Mouse (Mus musculus) adrenal gland, adult 18-20 months (tissue): ENCODE data around the gene Igfbp7. TPM values are rescaled to one million over a fixed set of nuclear protein-coding genes. Genes with fewer than 3 reads are reported as not detected.

Source experiments
- total RNA-seq, 2 experiments: library from RNA; stranded (reverse); gene quantifications; 1 replicate in 1 of 2; 2 replicates in 1 of 2; pipeline ENCODE4 v1.2.3; 2021

Gene Igfbp7
- total RNA-seq, 2 experiments from 2014 or later: 513 to 592 TPM

Other genes starting within 250 kb of the Igfbp7 start
- not detected for gene Spink2, start 196.6 kb downstream of the Igfbp7 start, total RNA-seq
- gene Rest, start 142.6 kb downstream of the Igfbp7 start, total RNA-seq: 10 to 100 TPM; 19.5 to 21.6 TPM
- 10 to 100 TPM; 22.5 to 25.9 TPM for gene Noa1, start 98.0 kb downstream of the Igfbp7 start, total RNA-seq
- gene Polr2b, start 97.9 kb downstream of the Igfbp7 start, total RNA-seq: 10 to 100 TPM; 37.2 to 88.7 TPM